8 mouse cellular contexts compared by ENCODE assay signal in genomic region chrX:100739443-100739842, GRCm38 (mm10). TPM values are rescaled to one million over a fixed set of nuclear protein-coding genes. Genes with fewer than 3 reads are reported as not detected.
DNase-seq lines count a peak whose midpoint lies in the region; ATAC-seq and TF ChIP-seq lines count a peak whose summit lies in the region.

No protein-coding gene starts in this region.

- H3K4me1 ChIP-seq in lung, embryonic 14.5 days (ENCODE audit: insufficient read depth) = no peaks in the 10 kb centered on the region
- H3K4me1 ChIP-seq in lung, adult 2 months (ENCODE audit: control insufficient read depth, insufficient read depth, low read length) = 0 out of 2 replicates have a peak, but pooled peaks cover 3% of the 10 kb centered on the region
- no peaks in the 10 kb centered on the region for H3K4me1 ChIP-seq in intestine, embryonic 14.5 days (replicated peaks; ENCODE audit: control insufficient read depth, insufficient read depth, low read length)
- no peaks in the 10 kb centered on the region for H3K4me1 ChIP-seq in neural tube, embryonic 13.5 days (replicated peaks)

- H3K9me3 ChIP-seq in lung, embryonic 14.5 days (ENCODE audit: low read depth, low read length) = no peaks in the 10 kb centered on the region
- H3K9me3 ChIP-seq in intestine, embryonic 14.5 days (ENCODE audit: control insufficient read depth, low read length) = 0 out of 2 replicates have a peak, but pooled peaks cover 2% of the 10 kb centered on the region
- 0 out of 2 replicates have a peak, but pooled peaks cover 7% of the 10 kb centered on the region for H3K9me3 ChIP-seq in neural tube, embryonic 13.5 days

- H3K4me3 ChIP-seq in lung, embryonic 14.5 days (ENCODE audit: low read depth, low read length) = peak overlapping the region; percentile 14
- H3K4me3 ChIP-seq in lung, adult 2 months (replicated peaks; ENCODE audit: extremely low read depth, low read depth, low read length) = no peak overlapping the region
- H3K4me3 ChIP-seq in intestine, embryonic 14.5 days (ENCODE audit: low read depth, low read length) = peak overlapping the region; percentile 24
- peak overlapping the region; percentile 36 for H3K4me3 ChIP-seq in neural tube, embryonic 13.5 days

- no peaks in the 10 kb centered on the region for H3K27me3 ChIP-seq in lung, embryonic 14.5 days (ENCODE audit: insufficient read depth, low read length)
- peaks cover 13% of the 10 kb centered on the region for H3K27me3 ChIP-seq in intestine, embryonic 14.5 days (replicated peaks; ENCODE audit: control insufficient read depth, insufficient read depth, low read length)
- H3K27me3 ChIP-seq in neural tube, embryonic 13.5 days = peaks cover 13% of the 10 kb centered on the region; the same call in 1 of the 2 replicates

- WGBS in lung, embryonic 14.5 days = 25% methylated on average over 10 of the region's 10 CpGs
- 38% methylated on average over 10 of the region's 10 CpGs for WGBS in lung, adult 2 months
- 10% methylated on average over 10 of the region's 10 CpGs for WGBS in intestine, embryonic 14.5 days
- 22% methylated on average over 10 of the region's 10 CpGs for WGBS in neural tube, embryonic 13.5 days

- DNase-seq in cerebellum, postnatal 4 days (ENCODE audit: low spot score in 2 of 2) = no peak
- DNase-seq in lung, embryonic 14.5 days = peak; percentile 7
- no peak for DNase-seq in lung, adult 2 months
- DNase-seq in intestine, embryonic 14.5 days (ENCODE audit: low spot score) = no peak
- DNase-seq in testis, postnatal 10 days (ENCODE audit: low spot score) = no peak
- DNase-seq in gastrocnemius, adult 8-10 months (ENCODE audit: low spot score in 2 of 2) = no peak

- peak overlapping the region; percentile 57 for H3K4me2 ChIP-seq in lung, embryonic 14.5 days
- peak overlapping the region; percentile 46 for H3K4me2 ChIP-seq in intestine, embryonic 14.5 days (ENCODE audit: low read length)
- H3K4me2 ChIP-seq in neural tube, embryonic 13.5 days = peak overlapping the region; percentile 55

- no peak for TF ChIP-seq CTCF in lung, embryonic 14.5 days (IDR thresholded peaks at IDR 0.05; ENCODE audit: low read depth)
- no peak for TF ChIP-seq CTCF in lung, adult 2 months (IDR thresholded peaks at IDR 0.05; ENCODE audit: insufficient read depth, low read length)

- no peak overlapping the region for H3K27ac ChIP-seq in lung, embryonic 14.5 days (ENCODE audit: low read depth)
- H3K27ac ChIP-seq in intestine, embryonic 14.5 days (ENCODE audit: low read depth) = no peak overlapping the region
- no peak overlapping the region for H3K27ac ChIP-seq in neural tube, embryonic 13.5 days (replicated peaks)

- 0 out of 2 replicates have a peak, but pooled peaks have one; percentile 65 for ATAC-seq in cerebellum, adult (ENCODE audit: insufficient number of reproducible peaks, low FRiP score, low TSS enrichment)
- peak; percentile 58; the same call in 1 of the 2 replicates for ATAC-seq in lung, embryonic 14.5 days (ENCODE audit: insufficient read depth)
- ATAC-seq in intestine, embryonic 14.5 days (replicated peaks; ENCODE audit: low FRiP score, low TSS enrichment, low read depth) = no peak
- peak; percentile 81 for ATAC-seq in neural tube, embryonic 13.5 days (ENCODE audit: low read depth)

- no peaks in the 10 kb centered on the region for H3K36me3 ChIP-seq in lung, embryonic 14.5 days (ENCODE audit: insufficient read depth)
- no peaks in the 10 kb centered on the region for H3K36me3 ChIP-seq in intestine, embryonic 14.5 days (ENCODE audit: control insufficient read depth, insufficient read depth, low read length)
- H3K36me3 ChIP-seq in neural tube, embryonic 13.5 days = no peaks in the 10 kb centered on the region

- H3K9ac ChIP-seq in lung, embryonic 14.5 days = 0 out of 2 replicates have a peak overlapping the region, but pooled peaks have one; percentile 13
- H3K9ac ChIP-seq in intestine, embryonic 14.5 days (ENCODE audit: low read length) = 0 out of 2 replicates have a peak overlapping the region, but pooled peaks have one; percentile 7
- 0 out of 2 replicates have a peak overlapping the region, but pooled peaks have one; percentile 26 for H3K9ac ChIP-seq in neural tube, embryonic 13.5 days

- TF ChIP-seq POLR2A in lung, adult 2 months (IDR thresholded peaks at IDR 0.05; ENCODE audit: borderline replicate concordance, extremely low read depth, low read depth, low read length) = no peak

RNA-seq across cellular contexts. Expression of gene Gdpd2, which starts 9.8 kb away (rescaled TPM):
- 0.20 and 0.30 TPM in 2 replicates for polyA plus RNA-seq in lung, embryonic 14.5 days (2014; fragmentation: Nextera tagmentation; extraction: Ambion mirVana)
- polyA plus RNA-seq in lung, adult 2 months (2012; rRNA removed) = 14.2 and 19.5 TPM in 2 replicates
- 0.16 and 0.31 TPM in 2 replicates for polyA plus RNA-seq in intestine, embryonic 14.5 days (2014; fragmentation: Nextera tagmentation; extraction: Ambion mirVana)
- polyA plus RNA-seq in neural tube, embryonic 13.5 days (2015; fragmentation: Nextera tagmentation; extraction: Ambion mirVana) = 21.4 and 27.8 TPM in 2 replicates
- total RNA-seq in gastrocnemius, adult 8-10 months (2022) = not detected

RNA-seq across cellular contexts. Expression of gene Dlg3, which starts 28.1 kb away (rescaled TPM):
- 4.2 and 4.8 TPM in 2 replicates for polyA plus RNA-seq in lung, embryonic 14.5 days (2014; fragmentation: Nextera tagmentation; extraction: Ambion mirVana)
- polyA plus RNA-seq in lung, adult 2 months (2012; rRNA removed) = 9.4 and 13.7 TPM in 2 replicates
- 7.7 and 8.4 TPM in 2 replicates for polyA plus RNA-seq in intestine, embryonic 14.5 days (2014; fragmentation: Nextera tagmentation; extraction: Ambion mirVana)
- 5.2 and 6.9 TPM in 2 replicates for polyA plus RNA-seq in neural tube, embryonic 13.5 days (2015; fragmentation: Nextera tagmentation; extraction: Ambion mirVana)
- total RNA-seq in gastrocnemius, adult 8-10 months (2022) = 1 to 10 TPM in 2 of 4 experiments, under 1 TPM in 2; 0.61 to 1.0 (median 0.98) TPM

Comparison
In these comparisons a context has a peak if more than half of its experiments do, and no peak if none do; other contexts are left out.
1. RNA of gene Gdpd2, which starts 9.8 kb away (polyA plus RNA-seq): 21.4 to 27.8 TPM in neural tube, embryonic 13.5 days and 14.2 to 19.5 TPM in lung, adult 2 months; 0.16 to 0.31 TPM in intestine, embryonic 14.5 days and 0.20 to 0.30 TPM in lung, embryonic 14.5 days; every median in the first group is over 10 times any median in the second.
2. Peak in every context shown above with its lines, with median percentiles within 50 percentile points of each other: H3K4me2 ChIP-seq and H3K9ac ChIP-seq.